Mouse (Mus musculus) limb, embryonic 10.5 days (tissue): ENCODE results near the gene Gm37240. TPM values are rescaled to one million over a fixed set of nuclear protein-coding genes. Genes with fewer than 3 reads are reported as not detected.

ENCODE experiments used
- DNase-seq: peaks from one replicate; pipeline ENCODE4 v3.0.0-alpha.2; 2017; ENCODE audit warnings: low spot score
- H3K27ac ChIP-seq: fragments of 300-500 bp; sonication (generic); 2 replicates; pipeline ENCODE4 v1.5.1; 2016; ENCODE audit warnings: mild to moderate bottlenecking
- H3K27me3 ChIP-seq: fragments of 300-500 bp; sonication (generic); 2 replicates; pipeline ENCODE4 v1.6.1; 2016; ENCODE audit warnings: low read depth, mild to moderate bottlenecking; ENCODE audit not compliant: poor library complexity, severe bottlenecking
- H3K36me3 ChIP-seq: fragments of 300-500 bp; sonication (generic); 2 replicates; pipeline ENCODE4 v1.6.1; 2016; ENCODE audit warnings: mild to moderate bottlenecking, moderate library complexity
- H3K4me1 ChIP-seq: fragments of 300-500 bp; sonication (generic); 2 replicates; pipeline ENCODE4 v1.6.1; 2016
- H3K4me3 ChIP-seq: fragments of 300-500 bp; sonication (generic); 2 replicates; pipeline ENCODE4 v1.5.1; 2016; ENCODE audit warnings: mild to moderate bottlenecking, moderate library complexity
- H3K9me3 ChIP-seq: fragments of 300-500 bp; sonication (generic); replicated peaks from 2 replicates; pipeline ENCODE4 v1.6.1; 2016; ENCODE audit warnings: mild to moderate bottlenecking
- WGBS: fragments of 180-500 bp; shearing (Covaris S2); methylation state at CpG from one replicate; pipeline ENCODE4 v1.1.7; 2016; 5-methylcytosine and 5-hydroxymethylcytosine counted together
- polyA plus RNA-seq: library from polyadenylated mRNA; unstranded; fragments of >200 nt; fragmentation: Nextera tagmentation; extraction: Ambion mirVana; gene quantifications from 2 replicates; pipeline ENCODE4 v1.2.1, GENCODE M21; 2016

Gm37240 gene
- polyA plus RNA-seq, 1 experiment from 2014 or later: 3.1 TPM

DNA sequence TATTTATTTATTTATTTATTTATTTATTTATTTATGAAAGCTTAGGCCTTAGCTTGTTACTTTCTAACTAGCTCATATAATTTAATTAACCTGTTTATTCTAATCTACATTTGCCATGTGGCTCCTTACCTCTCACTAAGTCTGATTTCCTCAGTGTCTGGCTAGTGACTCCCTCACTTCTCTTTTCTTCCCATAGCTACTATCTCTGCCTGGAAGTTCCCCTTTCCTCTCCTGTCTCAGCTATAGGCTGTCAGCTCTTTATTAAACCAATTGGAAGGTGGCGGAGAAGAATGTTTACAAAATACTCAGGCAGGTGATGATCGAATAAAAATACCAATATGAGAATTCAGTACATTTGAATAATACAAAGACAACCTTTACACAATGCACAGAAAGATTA, 1044.5 kb downstream of the Gm37240 start:
- Histone ChIP-seq H3K9me3 (no peaks in the 10 kb centered on the region), H3K27ac (no peak overlapping the region), H3K4me1 (no peaks in the 10 kb centered on the region), H3K36me3 (0 out of 2 replicates have a peak, but pooled peaks cover 3% of the 10 kb centered on the region), H3K4me3 (no peak overlapping the region), H3K27me3 (no peaks in the 10 kb centered on the region)
- WGBS: 90% methylated on average over 2 of the region's 2 CpGs
- no peak for DNase-seq

DNA sequence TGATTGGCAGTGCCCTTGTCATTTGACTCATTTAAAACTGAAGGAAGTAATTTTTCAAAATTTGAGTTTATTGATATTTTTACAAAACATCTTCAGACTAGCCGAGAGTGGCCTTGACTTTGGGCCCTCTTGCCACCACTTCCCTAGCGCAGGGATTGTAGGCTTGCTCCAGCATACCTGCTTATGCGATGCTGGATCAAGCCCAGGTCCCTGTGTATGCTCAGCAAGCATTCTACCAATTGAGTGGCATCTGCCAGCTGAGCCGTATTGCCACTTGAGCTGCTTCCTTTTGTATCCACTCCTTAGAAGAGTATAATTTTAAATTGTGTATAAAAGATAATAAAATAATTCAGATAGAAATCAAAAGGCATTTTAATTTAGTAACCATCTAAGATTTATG, 1046.0 kb downstream of the Gm37240 start:
- H3K36me3 ChIP-seq: 0 out of 2 replicates have a peak, but pooled peaks cover 3% of the 10 kb centered on the region
- H3K4me1 ChIP-seq: no peaks in the 10 kb centered on the region
- no peak overlapping the region for H3K4me3 ChIP-seq
- no peak overlapping the region for H3K27ac ChIP-seq
- 93% methylated on average over 4 of the region's 4 CpGs for WGBS
- no peaks in the 10 kb centered on the region for H3K27me3 ChIP-seq
- no peak for DNase-seq
- H3K9me3 ChIP-seq: no peaks in the 10 kb centered on the region

DNA sequence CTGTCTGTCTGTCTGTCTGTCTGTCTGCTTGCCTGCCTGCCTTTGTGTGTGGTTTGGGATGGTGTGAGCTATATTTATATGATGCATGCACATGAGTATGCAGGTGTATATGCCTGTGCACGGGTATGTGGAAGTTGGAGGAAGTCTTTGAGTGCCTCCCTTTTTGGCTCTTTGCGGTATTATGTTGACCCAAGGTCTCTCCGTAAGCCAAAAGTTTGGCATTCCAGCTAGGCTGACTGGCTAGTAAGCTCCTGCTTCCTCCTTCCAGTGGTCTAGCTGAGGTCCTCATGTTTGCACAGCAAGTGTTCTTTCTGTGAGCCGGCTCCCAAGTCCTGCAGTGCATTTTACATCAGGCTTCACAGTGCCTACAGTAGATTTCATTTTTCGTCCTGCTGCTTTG, 1047.8 kb downstream of the Gm37240 start:
- Histone ChIP-seq H3K4me1 (no peaks in the 10 kb centered on the region), H3K27me3 (no peaks in the 10 kb centered on the region), H3K9me3 (no peaks in the 10 kb centered on the region), H3K4me3 (no peak overlapping the region), H3K36me3 (0 out of 2 replicates have a peak, but pooled peaks cover 3% of the 10 kb centered on the region), H3K27ac (no peak overlapping the region)
- 90% methylated on average over 5 of the region's 5 CpGs for WGBS
- no peak for DNase-seq

DNA sequence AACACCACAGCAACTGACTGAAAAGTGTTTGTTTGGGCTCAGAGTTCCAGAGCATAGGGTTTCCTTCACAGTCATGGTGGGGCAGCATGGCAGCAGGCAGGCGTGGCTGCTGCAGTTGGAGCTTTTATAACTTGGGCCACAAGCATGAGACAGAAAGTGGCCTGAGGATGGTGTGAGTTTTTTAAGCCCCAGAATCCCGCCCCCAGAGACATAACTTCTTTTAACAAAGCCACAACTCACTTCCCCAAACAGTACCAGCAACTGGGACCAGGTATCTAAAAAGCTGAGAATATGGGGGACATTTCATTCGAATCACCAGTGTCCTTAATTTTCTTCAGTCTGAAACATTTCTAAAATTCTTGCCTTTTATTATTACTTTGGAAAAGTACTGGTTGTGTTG, 1049.3 kb downstream of the Gm37240 start:
- 85% methylated on average over 3 of the region's 3 CpGs for WGBS
- H3K9me3 ChIP-seq: no peaks in the 10 kb centered on the region

GRCm38 (mm10) chr3:84836029-84836428, 1051.3 kb downstream of the Gm37240 start:
- no peaks in the 10 kb centered on the region for H3K9me3 ChIP-seq
- H3K4me3 ChIP-seq: no peak overlapping the region
- no peak for DNase-seq
- WGBS: 89% methylated on average over 5 of the region's 5 CpGs
- H3K4me1 ChIP-seq: no peaks in the 10 kb centered on the region
- no peaks in the 10 kb centered on the region for H3K27me3 ChIP-seq
- no peak overlapping the region for H3K27ac ChIP-seq
- H3K36me3 ChIP-seq: 0 out of 2 replicates have a peak, but pooled peaks cover 3% of the 10 kb centered on the region

More for the DNA sequence above, 1049.3 kb downstream of the Gm37240 start:
- Histone ChIP-seq H3K4me3 (no peak overlapping the region), H3K4me1 (no peaks in the 10 kb centered on the region), H3K27ac (no peak overlapping the region), H3K27me3 (no peaks in the 10 kb centered on the region), H3K36me3 (0 out of 2 replicates have a peak, but pooled peaks cover 3% of the 10 kb centered on the region)
- DNase-seq: no peak

GRCm38 (mm10) chr3:84829366-84829765, 1058.0 kb downstream of the Gm37240 start:
- H3K36me3 ChIP-seq: no peaks in the 10 kb centered on the region
- H3K27ac ChIP-seq: no peak overlapping the region
- H3K27me3 ChIP-seq: no peaks in the 10 kb centered on the region
- no peaks in the 10 kb centered on the region for H3K9me3 ChIP-seq
- no peaks in the 10 kb centered on the region for H3K4me1 ChIP-seq
- DNase-seq: no peak
- 94% methylated on average over 1 of the region's 1 CpGs for WGBS
- no peak overlapping the region for H3K4me3 ChIP-seq

- no peaks in the 10 kb centered on the region for H3K36me3 ChIP-seq
- H3K4me1 ChIP-seq: no peaks in the 10 kb centered on the region
- no peak overlapping the region for H3K4me3 ChIP-seq
- no peak for DNase-seq
- no peaks in the 10 kb centered on the region for H3K9me3 ChIP-seq
- H3K27me3 ChIP-seq: no peaks in the 10 kb centered on the region
- 87% methylated on average over 4 of the region's 4 CpGs for WGBS
- H3K27ac ChIP-seq: no peak overlapping the region
Observed at GRCm38 (mm10) chr3:84827617-84828016, 1059.7 kb downstream of the Gm37240 start.

- WGBS: 90% methylated on average over 3 of the region's 3 CpGs
Observed at GRCm38 (mm10) chr3:84826938-84827337, 1060.4 kb downstream of the Gm37240 start.

GRCm38 (mm10) chr3:84826405-84826804, 1060.9 kb downstream of the Gm37240 start:
- no peak for DNase-seq
- Histone ChIP-seq H3K4me3 (no peak overlapping the region), H3K27ac (no peak overlapping the region)

More at GRCm38 (mm10) chr3:84826938-84827337, 1060.4 kb downstream of the Gm37240 start:
- no peak for DNase-seq
- Histone ChIP-seq H3K4me3 (no peak overlapping the region), H3K27ac (no peak overlapping the region), H3K4me1 (no peaks in the 10 kb centered on the region), H3K9me3 (no peaks in the 10 kb centered on the region), H3K27me3 (no peaks in the 10 kb centered on the region), H3K36me3 (no peaks in the 10 kb centered on the region)

GRCm38 (mm10) chr3:84825990-84826389, 1061.3 kb downstream of the Gm37240 start:
- H3K36me3 ChIP-seq: no peaks in the 10 kb centered on the region
- no peak overlapping the region for H3K27ac ChIP-seq
- DNase-seq: no peak
- H3K4me3 ChIP-seq: no peak overlapping the region
- no peaks in the 10 kb centered on the region for H3K4me1 ChIP-seq
- no peaks in the 10 kb centered on the region for H3K9me3 ChIP-seq
- 60% methylated on average over 5 of the region's 5 CpGs for WGBS
- no peaks in the 10 kb centered on the region for H3K27me3 ChIP-seq

More at GRCm38 (mm10) chr3:84826405-84826804, 1060.9 kb downstream of the Gm37240 start:
- Histone ChIP-seq H3K36me3 (no peaks in the 10 kb centered on the region), H3K27me3 (no peaks in the 10 kb centered on the region), H3K9me3 (no peaks in the 10 kb centered on the region), H3K4me1 (no peaks in the 10 kb centered on the region)
- WGBS: 93% methylated on average over 3 of the region's 3 CpGs

DNA sequence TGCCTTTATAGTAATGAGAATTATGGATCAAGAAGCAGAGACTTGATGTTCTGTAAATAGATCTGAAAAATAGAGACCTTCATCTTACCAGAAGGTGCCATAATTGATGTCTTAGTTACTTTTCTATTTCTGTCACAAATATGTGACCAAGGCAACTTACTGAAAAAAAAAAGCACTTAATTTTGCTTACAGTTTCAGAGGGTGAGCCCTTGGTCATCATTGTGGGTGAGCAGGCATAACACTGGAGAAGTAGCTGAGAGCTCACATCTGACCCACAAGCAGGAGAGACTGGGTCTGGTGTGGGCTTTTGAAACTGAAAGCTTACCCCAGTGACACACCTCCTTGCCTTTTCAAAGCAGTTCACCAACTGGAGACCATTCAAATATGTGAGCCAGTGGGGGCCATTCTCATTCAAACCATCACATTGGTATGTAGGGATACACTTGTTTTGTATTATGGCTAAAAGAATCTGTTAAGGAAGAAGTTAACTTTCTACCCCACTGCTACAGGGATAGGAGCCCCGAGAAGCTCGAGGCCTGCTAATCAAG, 1066.6 kb downstream of the Gm37240 start:
- Histone ChIP-seq H3K4me3 (no peak overlapping the region), H3K4me1 (peaks cover 10% of the 10 kb centered on the region), H3K9me3 (no peaks in the 10 kb centered on the region), H3K27ac (no peak overlapping the region), H3K27me3 (no peaks in the 10 kb centered on the region), H3K36me3 (peaks cover 7% of the 10 kb centered on the region; the same call in 1 of the 2 replicates)
- 80% methylated on average over 2 of the region's 2 CpGs for WGBS
- no peak for DNase-seq

DNA sequence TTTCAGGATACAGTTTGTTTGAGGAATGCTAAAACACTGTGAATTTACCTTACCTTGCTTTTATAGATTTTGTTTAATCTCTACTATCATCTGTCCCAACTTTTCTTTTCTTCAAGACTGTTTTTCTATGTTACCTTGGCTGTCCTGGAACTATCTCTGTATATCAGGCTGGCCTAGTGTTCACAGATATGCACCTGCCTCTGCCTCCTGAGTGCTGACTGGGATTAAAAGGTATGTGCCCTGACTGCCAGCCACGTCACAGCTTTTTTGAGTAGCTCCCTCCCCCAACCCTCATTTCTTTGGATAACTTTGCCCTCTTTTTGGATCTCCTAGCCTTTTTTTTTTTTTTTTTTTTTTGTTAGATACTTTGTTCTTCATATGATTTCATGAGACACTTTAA, 1070.4 kb downstream of the Gm37240 start:
- peaks cover 7% of the 10 kb centered on the region; the same call in 1 of the 2 replicates for H3K36me3 ChIP-seq
- no peak for DNase-seq
- H3K4me3 ChIP-seq: no peak overlapping the region
- H3K27ac ChIP-seq: no peak overlapping the region
- H3K9me3 ChIP-seq: no peaks in the 10 kb centered on the region
- 82% methylated on average over 1 of the region's 1 CpGs for WGBS
- no peaks in the 10 kb centered on the region for H3K27me3 ChIP-seq
- peaks cover 25% of the 10 kb centered on the region for H3K4me1 ChIP-seq

GRCm38 (mm10) chr3:84815461-84815860, 1071.9 kb downstream of the Gm37240 start:
- no peaks in the 10 kb centered on the region for H3K27me3 ChIP-seq
- H3K9me3 ChIP-seq: no peaks in the 10 kb centered on the region
- peak overlapping the region; percentile 98 for H3K4me3 ChIP-seq
- peak; percentile 49 for DNase-seq
- H3K4me1 ChIP-seq: peaks cover 25% of the 10 kb centered on the region
- H3K27ac ChIP-seq: peak overlapping the region; percentile 91
- H3K36me3 ChIP-seq: peaks cover 7% of the 10 kb centered on the region; the same call in 1 of the 2 replicates
- 0% methylated on average over 29 of the region's 29 CpGs for WGBS
